Mouse (Mus musculus) G1E (cell line): Measurements from ENCODE around the gene Rag2.

Experiments used
- CTCF ChIP-seq: IDR thresholded peaks from 2 replicates; pipeline ENCODE4 v1.5.1; 2012; ENCODE audit warnings: low read depth, low read length, inconsistent platforms, mixed read lengths
- GATA1 ChIP-seq: IDR thresholded peaks from 2 replicates; pipeline ENCODE4 v1.6.1; 2012; ENCODE audit warnings: borderline replicate concordance, low read length, inconsistent platforms, mixed read lengths
- GATA2 ChIP-seq: IDR thresholded peaks from 2 replicates; pipeline ENCODE4 v1.6.1; 2012; ENCODE audit warnings: low read depth, low read length, inconsistent platforms, borderline replicate concordance
- POLR2AphosphoS5 ChIP-seq: IDR thresholded peaks from 2 replicates; pipeline ENCODE4 v1.6.1; 2012; ENCODE audit warnings: low read depth, low read length, inconsistent platforms; ENCODE audit not compliant: insufficient replicate concordance
- TAL1 ChIP-seq: conservative IDR thresholded peaks from 2 replicates; pipeline ENCODE4 v1.6.1; 2012; ENCODE audit warnings: low read depth, low read length, inconsistent platforms, mixed read lengths

DNA sequence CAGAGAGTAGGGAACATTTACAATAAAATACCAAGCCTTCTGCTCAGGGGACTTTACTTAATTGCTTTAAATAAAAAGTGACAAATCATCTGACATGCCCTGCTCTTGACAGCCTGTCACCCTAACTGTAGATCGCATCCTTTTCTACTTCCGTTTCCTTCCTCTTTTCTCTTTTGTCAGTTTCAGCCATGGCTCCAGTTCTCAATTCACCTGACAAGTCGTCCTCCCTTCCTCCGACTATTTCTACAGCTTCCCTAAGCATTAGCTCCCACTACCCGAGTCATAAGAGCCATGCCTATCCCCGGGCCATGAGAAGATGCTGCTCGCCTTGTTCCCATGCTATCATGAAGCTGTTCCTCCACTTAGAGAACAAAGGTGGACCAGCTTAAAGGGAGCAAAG lies 2.9 kb upstream of the Rag2 start:
- TF ChIP-seq CTCF, result no peak
- TF ChIP-seq GATA1, result no peak
- TF ChIP-seq POLR2AphosphoS5, result no peak
- no peak for TF ChIP-seq TAL1
- TF ChIP-seq GATA2, result no peak
